Mouse (Mus musculus) mouse trophoblast stem cell (cell line): ENCODE results near the gene Plcd1.

Experiments used
- in situ Hi-C, 2 experiments: fragments of 300-500 bp; cut with MseI, MboI; formaldehyde crosslinking; loops; 2 replicates in 1 of 2; 3 replicates in 1 of 2; pipeline ENCODE4 v1.15.1; 2025

The Plcd1 gene

DNA sequence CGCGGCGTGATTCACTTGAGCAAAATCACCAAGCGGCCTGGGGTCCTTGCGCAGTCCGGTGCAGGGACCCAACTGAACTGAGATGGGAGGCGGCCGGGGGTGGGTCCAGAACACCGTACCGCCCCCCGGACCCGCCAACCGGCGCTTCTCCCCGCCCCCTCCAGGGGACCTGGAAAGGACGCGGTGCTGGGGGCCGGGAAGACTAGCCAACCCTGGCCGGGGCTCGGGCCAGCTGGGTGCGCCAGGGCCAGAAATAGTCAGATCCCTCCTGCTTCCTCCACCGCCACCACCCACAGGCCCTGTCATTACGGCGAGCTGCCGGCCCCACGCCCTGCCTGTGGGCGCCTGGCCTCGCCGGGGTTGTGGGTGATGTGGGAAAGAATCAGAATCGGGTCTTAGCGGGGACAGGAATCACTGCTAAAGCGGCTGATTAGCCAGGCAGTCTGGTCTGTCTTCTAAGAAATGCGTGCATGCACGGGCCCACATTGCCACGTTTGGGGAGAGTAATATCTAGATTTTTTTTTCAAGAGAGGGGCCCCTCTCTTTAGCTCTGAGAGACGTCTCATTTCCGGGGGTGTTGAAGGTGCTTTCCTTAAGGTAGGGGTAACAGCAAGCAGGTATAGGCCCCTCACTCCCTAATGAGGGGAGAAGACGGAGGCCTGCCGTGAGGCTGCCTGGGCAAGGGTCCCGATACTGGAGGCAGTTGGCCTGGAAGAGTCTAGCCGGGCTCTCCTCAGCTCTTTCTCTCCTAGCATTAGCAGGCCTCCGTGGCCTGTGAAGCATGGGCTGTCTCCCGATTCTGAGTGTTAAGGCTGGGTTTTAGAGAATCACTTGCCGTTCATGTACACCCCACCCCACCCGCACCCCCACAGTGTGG, at the start of gene Plcd1:
Plcd1 (minus strand) TSS at position 84 of the 877 bp plus-strand sequence.
- in situ Hi-C loops = no loop called here

- in situ Hi-C loops = no loop called here
These were observed 48.8 kb upstream of the Plcd1 start for GRCm38 (mm10) chr9:119142066-119142465.

- in situ Hi-C loops = no loop called here
These were observed 45.5 kb upstream of the Plcd1 start for GRCm38 (mm10) chr9:119138836-119139235.

DNA sequence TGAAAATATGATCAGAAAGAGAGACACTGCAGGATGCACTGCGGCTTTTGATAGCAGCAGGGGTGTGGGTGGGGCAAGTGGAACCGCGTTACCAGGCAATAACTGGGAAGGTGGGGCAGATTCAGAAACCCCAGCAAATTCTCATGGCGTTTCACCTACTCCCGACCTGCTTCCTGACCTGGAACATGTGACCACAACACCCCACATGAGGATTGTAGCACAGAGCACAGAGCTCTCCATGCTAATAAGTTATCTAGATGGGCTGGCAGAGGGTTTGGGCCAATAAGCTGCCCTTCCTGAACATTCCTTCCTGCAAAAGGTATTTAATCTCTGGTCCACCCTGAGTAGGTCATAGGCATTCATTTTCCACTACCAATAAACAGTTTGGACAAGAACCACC, 37.4 kb upstream of the Plcd1 start:
- in situ Hi-C loops = no loop called here

DNA sequence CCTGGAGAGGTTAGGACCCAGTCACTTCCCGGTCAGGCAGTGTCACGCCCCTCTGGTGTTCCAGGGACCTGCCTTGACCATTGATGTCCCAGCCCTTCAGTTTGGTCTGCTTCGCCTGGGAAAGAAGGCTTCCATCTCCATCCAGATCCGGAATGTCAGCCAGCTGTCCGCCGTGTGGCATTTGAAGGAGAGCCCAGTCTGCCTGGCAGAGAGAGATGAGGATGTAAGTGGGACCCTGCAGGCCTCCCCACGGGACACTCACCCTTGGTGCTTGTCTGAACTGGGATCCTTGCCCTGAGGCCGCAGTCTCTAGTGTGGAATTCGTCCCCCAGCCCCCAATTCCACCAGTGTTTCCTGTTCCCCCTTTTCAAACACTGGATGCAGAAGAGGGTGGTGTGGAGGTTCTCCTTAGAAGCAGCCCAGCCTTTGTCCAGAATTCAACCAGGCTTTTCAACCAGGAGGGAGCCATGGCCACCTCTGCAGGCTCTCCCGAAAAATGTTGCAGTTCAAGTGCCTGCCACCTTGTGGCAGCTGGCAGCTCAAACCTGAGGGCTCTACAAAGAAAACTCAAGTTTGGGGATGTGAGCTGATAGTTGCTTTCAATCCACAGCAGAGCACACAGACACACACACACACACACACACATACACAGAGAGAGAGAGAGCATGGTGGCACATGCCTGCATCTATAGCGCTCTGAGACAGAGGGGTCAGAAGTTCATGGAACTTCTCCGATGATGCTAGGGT, 35.3 kb upstream of the Plcd1 start:
- in situ Hi-C loops = no loop called here

DNA sequence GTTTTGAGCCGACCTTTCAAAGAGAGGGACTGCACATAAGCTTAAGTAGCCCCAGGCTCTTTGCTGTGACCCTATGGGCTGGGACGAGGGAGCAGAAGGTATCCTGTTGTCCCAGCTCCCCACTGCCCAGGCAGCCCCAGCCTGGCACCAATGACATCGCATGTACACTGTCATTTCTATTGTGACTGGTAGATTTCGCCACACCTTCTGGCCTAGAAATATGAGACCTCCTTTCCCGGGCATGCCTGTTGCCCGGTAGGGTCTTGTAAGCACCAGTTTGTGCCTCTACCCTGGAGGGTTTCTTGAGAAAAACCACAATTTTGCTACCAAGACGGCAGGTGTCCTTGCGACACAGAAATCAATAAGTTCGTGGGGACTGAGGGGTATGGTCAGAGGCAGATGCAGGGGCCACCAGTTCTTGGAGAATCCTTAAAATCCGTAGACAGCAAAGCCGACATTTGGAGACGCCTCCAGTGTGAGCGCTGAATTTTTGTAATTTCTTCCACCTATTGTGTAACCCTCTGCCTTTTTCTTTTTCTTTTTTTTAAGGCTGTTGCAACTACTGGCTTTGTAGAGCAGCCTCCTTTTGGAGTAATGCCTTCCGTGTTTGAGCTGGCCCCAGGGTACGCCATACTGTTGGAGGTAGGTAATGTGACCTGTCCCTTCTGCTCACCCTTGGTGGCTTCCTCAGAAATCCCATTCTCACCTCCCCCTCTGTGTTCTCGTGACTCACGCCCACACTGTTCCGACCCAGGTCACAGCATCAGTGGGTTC, 29.5 kb upstream of the Plcd1 start:
- in situ Hi-C loops = no loop called here

DNA sequence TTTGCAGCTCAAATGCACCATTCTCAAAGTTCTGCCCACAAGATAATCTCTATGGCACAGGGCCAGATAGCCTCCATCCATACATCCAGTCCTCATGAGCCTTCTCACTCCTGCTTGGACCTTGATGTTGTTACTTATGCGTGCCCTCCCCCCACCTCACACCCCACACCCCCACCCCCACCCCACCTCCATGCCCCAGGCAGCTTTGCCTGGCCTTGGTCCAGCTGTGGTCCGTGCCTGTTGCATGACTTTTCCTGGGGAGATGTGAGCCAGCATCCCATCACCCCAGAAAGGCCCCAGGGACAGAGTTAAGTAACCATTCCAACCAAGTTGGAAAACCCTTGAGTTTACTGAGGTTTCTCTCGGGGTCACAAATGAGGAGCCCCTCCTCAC, 26.9 kb upstream of the Plcd1 start:
- in situ Hi-C loops = no loop called here

DNA sequence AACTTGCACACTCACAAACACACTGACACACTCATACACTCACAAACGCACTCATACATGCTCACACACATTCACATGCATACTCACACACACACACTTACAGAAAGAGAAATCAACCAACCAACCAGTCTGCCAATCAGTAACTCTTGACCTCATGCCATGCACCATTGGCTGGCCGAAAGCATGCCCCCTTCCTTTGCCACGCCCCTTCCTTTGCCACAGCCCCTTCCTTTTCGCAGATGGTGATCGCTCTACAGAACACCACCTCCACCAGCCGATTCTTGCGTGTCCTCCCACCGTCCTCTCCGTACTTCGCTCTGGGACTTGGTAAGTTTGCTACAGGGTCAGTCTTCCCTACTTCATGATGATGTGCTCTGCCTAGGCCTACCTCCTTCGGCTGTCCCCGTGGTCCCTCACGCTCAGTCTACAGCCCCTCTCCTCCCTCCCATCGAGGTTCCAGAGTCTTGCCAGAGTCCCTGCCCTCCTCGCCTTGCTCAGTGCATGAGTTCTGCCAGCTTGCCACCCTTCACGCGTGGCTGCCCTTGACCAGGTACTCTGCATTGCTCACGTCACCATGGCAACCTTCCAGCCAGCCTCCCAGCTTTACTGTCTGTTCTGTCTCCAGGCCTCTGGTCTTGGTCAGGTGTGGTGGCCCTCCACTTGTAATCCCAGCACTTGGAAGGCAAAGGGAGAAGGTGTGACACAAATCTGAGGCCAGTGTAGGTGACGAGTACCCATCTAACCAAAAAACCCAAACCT, 26.3 kb upstream of the Plcd1 start:
- in situ Hi-C loops = no loop called here

GRCm38 (mm10) chr9:119114911-119115310, 21.6 kb upstream of the Plcd1 start:
- in situ Hi-C loops = no loop called here

DNA sequence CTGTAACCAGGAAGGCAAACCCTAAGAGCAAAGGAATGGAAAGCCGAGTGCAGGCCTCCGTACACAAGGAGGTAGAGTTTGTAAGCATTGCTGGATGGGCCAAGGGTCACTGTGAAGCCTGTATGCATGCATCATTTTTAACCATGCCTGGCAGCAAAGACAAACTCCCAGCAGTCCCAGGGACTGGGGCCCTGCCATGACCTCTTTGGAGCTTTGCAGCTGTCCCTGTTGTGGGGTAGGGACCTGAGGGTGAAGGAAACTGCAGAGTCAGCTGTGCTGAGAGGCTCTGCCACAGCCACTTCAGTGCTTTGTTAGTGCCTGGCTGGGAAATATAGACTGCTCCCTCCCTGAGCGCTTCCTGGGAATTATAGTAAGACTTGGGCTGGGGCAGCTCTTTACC, 17.3 kb upstream of the Plcd1 start:
- in situ Hi-C loops = no loop called here

DNA sequence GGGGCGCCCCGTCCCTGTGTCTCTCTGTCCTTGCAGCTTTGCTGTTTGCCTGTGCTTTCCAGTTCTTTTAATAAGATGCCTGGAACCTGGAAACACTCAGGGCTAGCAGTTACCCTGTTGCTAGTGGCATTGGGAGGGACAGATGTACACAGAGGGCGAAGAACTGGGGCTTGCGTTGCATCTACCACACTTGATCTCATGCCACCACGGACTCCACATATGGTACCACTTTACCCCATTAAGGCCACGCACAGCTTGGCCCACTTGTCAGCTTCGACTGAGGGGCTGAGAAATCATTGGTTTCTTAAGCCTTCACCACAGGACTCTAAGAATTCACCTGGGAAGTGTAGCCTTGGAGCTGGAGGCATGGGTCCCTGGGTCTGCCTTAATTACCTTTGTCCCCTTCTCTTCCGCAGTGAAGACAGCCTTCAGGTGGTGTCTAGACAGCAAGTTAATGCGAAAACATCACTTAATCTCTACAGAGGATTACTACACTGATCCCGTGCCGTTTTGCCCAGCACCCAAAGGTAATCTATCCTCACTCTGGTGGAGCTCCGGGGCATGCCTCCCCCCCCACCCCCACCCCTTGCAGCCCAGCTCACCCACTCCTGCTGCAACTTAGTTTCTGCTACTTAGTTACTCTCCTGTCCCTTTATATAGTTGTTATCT, 16.5 kb upstream of the Plcd1 start:
- in situ Hi-C loops = no loop called here

DNA sequence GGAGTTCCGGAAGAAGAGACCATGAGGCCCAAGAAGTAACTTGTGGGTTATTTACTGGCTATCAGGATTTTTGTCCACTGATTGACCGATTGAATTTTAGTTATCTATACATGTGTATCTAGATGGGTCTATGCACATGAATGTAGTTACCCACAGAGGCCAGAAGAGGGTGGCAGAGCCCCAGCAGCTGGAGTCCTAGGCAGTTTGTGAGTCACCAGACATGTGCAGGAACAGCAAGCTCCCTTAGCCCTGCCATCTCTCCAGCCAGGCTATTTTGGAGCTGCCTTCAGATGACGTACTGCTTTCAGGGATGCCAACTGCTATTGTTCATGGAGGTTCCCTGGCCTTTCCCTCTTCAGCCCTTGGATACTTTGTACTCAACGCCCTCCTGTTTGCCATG, 14.3 kb upstream of the Plcd1 start:
- in situ Hi-C loops = no loop called here

- in situ Hi-C loops = no loop called here
These were observed 9.4 kb upstream of the Plcd1 start for GRCm38 (mm10) chr9:119102783-119103113.

DNA sequence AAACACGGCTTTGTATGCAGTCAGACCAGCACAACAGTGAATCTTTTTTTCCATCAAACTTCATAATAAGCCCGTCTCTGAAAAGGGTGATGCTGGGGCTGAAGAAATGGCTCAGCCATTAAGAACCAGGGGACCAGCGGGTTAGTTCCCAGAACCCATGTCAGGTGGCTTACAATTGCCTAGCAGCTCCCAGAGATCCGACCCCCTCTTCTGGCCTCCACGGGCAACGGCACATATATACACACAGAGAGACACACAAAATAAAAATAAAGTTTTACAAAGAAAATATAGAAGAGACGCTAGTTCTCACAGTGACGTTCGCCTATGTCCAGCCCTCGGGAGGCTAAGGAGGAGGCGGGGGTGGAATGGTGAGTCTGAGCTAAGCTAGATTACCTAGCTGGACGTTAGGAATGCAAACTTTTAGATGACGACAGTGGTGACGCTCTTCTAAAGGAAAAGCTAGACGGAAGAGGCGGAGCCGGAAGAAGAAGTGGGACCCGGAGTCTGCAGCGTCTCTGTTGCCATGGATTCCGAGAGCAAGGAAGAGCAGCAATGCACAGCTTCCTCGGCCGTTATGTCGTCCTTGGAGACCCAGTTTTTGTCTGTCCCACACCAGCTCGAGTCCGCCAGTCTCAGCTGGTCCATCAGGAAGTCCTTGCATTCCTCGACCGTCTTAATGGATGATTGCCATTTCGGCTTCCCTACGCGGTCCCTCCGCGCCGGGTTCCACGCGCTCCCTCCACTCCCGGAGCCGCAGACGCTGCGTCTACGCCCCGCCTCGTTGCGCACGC, 8.9 kb upstream of the Plcd1 start, which contains the start of gene Dlec1:
Dlec1 (plus strand) TSS at position 487 of the 791 bp plus-strand sequence.
- in situ Hi-C loops = no loop called here

DNA sequence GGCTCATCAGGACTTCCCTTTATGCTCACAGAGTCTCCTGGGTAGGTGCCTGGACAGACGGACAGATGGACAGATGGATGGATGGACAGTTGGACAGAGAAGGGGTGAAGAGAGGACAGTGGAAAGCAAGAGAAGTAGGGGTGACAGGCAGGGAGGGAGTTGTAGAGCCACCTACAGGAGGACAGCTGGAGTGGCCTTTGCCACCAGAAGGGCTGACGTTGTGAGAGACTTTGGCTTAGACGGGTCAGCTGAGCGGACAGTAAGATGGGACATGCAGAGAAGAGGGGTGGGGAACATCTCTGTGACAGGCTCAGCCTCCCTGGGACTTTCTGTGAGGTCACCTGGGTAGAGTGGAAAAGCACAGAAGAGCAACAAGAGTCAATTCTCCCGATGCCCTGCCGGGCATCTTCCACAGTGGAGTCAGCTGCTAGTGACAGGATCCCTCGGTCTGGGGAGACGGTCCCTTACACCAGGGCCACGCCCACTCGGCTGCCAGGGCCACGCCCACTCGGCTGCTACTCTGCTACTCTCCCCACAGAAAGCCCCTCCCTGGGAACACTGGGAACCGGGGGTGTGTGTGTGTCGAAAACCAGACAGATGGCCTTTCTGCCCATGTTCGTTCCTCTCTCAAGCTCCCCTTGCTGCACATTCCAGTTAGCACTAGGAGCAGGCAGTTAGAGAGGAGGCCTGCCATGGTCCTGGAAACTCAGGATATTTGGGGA, 7.0 kb upstream of the Plcd1 start:
- in situ Hi-C loops = no loop called here

DNA sequence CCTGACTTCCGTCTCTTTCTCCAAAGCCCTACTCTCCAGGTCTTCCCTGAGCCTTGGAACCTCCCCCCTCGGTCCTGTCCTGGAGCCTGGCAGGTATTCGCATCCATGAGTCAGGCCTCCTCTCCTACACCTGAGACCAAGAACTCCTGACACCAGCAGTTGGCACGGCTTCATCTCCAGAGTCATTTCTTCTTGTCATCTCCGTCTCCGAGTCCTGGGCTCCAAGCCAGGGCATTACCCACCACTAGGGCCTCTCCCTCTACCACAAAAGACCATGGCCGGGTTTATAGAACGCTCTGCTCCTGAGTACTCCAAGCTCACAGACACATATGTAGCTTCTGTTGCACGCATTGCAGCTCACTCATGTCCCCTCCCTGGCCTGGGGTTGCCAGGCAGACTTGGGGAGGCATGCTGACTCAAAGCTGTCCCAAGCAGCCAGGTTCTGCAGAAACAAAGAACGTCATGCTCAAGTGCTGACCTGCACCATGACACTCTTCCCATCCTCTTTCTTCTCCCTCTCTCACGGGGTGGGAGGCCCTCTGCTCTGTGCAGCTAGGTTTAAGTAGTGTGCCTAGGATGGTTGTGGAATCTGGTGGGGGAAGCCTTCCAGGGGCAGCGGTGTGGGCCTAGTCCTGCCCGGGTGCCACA, 1.3 kb upstream of the Plcd1 start:
- in situ Hi-C loops = no loop called here

DNA sequence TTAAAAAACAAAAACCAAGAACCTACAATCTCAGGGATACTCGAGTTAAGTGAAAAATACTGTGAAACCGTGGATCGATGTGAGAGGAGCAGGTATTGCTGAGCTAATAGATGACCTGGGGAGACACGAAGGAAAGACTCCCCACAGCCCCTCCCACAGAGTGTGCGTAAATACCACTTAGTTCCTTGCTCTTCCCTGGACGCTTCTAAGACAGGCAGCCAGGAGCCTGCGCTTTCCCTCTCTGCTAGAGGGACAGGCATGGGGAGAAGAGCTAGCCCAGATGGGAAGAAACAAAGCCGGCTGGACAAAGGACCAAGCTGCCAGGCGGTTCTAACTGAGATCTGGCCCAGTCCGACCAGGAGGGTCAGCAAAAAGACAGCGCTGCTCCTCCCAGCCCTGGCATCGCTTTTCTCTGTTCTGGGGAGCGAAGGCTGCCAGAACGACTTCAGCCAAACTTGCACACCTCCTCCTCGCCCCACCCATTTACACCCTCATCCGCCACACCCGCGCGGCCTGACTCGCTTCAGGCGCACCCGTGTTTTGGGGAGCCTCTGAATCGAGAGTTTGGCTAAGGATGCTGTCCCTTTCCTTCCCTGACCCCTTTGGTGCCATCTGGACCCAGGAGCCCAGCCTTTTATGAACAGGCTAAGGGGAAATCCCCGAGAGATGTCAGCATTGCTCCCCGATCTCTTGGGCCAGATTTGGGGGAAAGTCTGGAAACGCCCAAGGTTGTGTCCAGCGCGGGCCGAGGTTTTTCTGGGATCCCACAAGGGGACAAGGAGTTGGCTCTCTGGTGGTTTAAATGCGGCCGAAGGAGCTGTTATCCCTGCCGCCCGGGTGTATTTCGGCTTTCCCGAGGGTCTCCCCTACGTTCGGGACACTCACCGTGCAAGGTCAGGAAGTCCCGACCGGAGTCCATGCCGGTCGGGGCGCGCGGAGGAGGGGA, 556 bp downstream of the Plcd1 start:
- in situ Hi-C loops = no loop called here
